Mouse (Mus musculus) c-Kit-negative CD71-positive TER-119-positive erythroid progenitor cells, embryonic 14.5 days (primary cell): ENCODE measurements around the gene Fam204a.

ENCODE experiments used
- DNase-seq: peaks from one replicate; pipeline ENCODE4 v3.0.0-alpha.2; 2013; ENCODE audit warnings: low read depth, low spot score

Gene Fam204a

DNA sequence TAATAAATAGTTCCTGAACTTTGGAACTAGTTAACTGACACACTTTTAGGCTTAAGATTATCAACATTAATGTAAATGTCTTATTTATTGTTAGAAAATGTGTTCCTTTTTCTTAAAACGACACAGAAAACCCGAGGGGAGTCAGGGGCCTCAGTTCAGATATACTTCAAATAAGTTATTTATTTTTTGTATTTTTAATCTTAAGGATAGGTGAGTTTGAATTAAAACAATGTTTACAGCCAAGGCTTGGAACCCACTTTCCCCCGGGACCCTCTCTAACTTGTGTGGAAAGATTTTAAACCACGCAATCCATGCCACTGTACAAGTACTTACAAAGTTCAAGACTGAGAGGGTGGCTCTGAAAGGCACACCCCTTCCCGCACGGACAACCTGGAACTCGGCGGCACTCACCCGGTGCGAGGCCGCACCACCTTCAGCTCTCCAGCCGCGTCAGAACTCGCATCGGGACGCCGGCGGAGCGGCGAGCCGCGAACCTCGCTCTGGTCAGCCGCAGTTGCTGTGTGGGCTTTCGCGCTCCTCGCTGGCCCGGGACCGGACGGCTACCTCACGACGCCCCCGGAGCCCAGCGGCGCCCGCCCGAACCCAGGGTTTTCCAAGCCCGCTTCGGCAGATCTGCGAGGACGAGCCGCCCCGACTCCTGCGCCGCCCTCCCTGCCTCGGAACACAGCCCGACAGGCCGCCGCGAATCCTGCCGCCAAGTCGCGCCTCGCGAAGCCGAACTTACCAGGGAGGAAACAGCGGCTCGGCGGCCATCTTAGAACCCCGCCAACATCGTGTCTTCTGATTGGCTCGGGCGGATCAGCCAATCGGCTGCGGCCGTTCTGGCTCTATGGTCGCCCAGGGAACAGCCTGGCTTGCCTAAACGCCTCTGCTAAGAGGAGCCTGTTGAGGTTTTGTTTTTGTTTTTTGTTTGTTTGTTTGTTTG, at the start of gene Fam204a:
Gene Fam204a, minus strand, starts transcription at position 803 of the 946 bp plus-strand sequence.
- DNase-seq = peak; percentile 93

DNA sequence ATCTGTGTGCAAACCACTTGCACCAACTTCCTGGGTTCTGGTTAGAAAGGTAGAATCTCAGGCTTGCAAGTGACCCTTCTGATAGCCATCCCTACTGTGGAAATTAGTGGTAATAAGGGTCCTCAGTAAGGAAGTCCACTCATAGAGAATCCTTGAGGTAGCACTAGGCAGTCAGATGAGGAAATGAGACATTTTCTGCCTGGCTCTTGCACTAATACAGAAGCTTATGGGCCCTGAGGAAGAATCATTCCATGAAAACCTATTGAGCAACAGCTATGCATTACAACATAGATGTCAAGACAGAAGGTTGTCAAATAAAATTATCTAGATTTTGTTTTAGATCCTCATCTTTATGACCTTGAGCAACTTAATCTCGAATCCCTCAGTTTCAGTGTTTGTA, 39.3 kb upstream of the Fam204a start:
- no peak for DNase-seq

DNA sequence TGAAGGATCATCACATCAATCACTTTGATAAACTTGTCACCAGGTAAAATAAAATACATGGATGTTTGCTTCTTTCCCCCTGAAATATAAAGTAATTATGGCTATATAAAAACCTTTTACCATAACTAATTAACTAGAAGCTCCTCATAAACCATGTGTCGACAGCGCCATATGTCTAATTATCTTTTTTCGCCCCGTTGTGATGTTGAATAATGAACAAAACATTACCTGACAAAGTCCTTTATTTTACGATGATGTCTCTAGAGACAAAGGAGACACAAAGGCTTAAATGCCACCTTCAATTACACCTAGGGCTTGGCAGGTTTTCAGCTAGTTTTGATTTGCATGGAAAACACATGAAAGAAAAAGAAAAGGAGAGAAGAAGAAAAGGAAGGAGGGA, 34.2 kb upstream of the Fam204a start:
- DNase-seq = no peak

DNA sequence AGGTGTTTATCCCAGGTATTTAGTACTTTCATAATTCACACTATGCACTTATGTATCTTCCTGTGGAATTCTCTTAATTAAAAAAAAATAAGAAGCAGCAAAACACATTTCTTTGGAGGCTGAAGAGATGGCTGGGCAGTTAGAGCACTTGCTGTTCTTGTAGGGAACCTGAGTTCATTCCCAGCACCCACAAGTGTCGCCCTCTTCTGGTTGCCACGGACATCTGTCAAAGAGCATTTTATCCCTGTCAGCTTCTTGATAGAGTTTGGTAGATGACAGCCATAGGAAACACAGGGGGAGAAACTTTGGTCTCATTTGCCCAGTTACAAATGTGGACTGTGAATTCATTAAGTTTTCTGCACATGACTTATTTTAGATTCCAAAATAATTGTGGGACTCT, 25.5 kb upstream of the Fam204a start:
- no peak for DNase-seq

DNA sequence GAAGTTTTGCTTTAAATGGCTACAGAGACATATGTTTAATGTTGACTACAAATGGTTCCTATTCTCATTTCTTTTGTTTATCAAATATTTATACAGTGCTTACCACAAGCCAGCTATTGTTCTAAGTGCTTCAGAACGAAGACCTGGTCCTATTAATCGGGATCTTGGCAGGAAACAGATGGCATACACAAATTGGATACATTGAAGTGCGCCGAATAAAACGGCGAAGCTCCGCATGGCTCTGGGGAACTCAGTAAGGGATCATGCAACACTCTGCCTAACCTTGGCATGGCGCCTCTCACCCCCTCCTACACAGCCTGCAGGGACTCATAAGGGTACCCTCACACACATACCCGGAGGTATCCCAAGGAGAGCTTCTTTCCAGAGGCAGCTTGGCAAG, 24.7 kb upstream of the Fam204a start:
- DNase-seq = no peak

DNA sequence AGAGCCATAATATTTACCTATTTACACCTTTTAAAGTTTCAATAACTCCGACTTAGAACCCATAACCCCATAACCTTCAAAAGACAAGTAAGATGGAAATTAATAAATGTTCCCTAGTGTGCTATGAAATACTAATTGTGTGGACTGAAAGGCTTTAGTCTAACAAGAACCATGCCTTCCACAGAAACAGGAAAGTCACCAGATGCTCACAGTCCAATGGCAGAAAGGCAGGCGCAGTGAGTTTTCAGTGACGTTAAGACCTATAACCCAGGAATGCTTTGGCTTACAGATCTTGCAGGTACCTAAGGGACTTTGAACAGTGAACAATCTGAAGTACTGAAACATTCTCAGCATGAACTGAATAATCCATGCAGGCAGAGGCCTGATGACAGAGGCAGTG, 18.7 kb upstream of the Fam204a start:
- DNase-seq = no peak

DNA sequence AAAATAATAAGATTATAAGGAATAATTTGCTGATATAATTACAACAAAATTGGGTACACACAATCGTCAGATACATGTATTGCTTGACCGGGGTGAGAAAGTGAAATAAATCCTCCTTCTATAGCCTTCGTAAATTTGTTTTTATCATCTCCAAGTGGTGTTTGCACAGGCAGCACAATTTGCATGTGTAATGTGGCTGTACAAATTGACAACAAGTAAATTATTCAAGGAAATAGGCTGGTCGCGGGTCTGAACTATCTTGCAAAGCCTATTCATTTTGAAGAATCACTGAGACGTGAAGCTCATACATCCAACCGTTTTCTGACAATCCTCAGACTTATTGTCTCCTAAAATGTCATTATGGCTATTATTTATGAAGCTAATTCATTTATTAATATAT, 16.1 kb upstream of the Fam204a start:
- DNase-seq = no peak

DNA sequence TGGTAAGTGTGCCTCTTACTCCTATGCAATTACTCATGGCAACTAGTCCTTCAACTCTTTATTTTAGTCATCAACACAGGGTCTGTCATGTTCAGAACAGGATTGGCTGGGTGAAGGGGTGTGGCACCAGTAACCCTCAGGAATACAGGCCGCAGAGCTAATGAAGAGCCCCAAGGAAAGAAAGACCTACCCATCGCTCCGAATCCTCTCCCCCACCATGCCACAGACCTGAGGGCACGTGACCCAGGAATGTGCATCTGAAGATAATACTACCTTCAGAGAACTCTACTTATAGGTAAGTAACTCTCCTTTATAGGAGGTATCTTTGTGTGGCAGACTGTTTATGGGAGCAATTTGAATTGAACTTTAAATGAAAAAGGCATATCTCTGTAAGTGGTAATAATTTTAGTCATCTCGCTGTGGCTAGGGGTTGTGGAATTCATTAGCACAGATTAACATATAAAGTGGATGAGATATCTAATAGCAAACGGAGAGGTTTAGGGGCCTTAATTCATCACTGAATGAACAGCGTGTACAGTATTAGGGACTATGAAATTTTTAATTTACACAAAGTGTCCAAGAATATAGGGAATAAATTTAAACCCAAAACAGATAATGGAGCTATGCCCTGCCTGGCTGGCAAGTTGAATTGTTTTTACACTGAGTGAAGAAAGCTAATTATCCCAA, 15.6 kb upstream of the Fam204a start:
- no peak for DNase-seq

DNA sequence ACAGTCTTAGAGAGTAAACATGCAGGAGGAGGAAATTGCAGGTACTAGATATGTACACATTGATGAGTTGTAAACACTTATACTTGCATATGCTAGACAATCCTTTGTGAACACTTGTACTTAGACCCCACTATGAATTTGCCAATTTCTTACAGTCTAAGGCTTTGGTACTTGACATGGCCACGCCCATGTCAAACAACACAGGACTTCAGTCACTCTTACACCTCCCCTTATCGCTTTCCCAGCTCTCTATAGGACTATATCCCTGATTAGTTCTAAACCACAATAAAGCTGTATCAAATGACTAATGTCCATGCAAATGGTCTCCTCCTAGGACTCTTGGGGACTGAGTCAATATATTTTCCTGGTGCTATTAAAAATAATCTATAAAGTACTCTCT, 5.0 kb upstream of the Fam204a start:
- no peak for DNase-seq

DNA sequence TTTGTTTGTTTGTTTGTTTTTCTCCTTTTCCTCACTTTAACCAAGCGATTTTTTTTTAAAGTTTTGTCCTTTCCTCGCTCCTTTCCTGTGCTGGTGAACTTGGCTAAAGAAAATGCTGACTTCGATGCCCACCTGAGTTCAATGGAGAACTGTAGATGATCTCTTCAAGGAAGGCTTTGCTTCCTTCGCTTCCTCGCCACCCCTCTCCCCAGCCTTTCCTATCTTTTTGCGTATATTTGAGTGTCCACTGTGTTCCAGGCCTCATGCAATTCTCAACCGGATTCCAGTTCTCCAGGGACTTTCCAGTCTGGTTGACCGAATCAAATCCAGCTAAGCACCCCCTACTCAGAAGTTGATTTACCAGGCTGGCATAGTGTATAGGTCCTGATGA, 339 bp upstream of the Fam204a start:
- DNase-seq = no peak

DNA sequence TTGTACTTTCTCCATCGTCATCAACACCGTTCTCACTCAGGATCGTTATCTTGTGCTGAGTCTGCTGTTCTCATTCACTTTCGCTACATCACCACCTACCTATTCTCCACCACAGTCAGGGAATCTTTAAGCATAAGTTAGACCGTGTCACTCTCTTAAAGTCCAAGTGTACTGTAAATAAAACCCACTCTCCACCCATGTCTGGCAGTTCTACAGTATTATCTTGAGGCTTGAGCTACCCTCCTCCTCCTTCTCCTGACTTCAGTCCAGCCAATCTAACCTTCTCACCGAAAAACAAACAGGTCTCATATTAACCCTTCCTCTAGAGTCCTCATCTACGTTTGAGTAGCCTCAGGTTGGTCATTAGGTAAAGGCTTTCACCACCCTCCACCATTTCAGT, 7.1 kb downstream of the Fam204a start:
- DNase-seq = no peak

DNA sequence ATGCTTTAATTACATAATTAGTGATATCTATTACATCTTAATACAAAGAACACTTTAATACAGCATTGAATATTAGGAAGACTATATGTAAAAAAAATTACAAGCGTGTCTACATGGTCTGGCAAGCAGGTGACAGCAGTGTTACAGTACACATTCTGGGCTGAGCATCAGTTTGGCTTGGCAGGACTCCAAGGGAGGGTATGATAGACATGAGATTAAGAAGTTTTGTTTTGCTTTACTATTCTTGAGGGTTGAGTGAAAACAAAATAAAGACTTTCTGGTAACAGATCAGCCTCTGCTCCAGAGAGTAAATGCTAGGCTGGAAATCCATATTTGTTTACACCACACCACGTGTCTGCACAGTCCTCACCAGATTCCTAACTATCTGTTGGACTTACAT, 8.5 kb downstream of the Fam204a start:
- no peak for DNase-seq

DNA sequence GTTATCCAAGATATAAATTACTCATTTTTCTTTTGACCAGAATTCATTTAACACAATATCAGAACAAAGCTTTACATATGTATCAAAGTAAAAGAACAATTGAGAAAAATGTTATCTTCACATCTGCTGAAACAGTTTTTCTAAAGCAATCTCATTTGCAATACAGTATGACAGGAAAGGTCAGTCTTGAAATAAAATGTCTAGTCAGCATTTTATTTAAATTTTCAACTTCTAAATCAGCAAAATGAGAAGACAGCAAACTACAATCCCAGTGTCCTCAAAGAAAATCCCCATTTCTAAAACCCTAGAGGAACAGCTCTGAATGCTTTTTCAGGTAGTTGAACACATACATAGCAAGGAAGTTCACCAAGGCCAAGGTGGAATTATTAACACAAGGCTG, 18.3 kb downstream of the Fam204a start:
- DNase-seq = no peak

DNA sequence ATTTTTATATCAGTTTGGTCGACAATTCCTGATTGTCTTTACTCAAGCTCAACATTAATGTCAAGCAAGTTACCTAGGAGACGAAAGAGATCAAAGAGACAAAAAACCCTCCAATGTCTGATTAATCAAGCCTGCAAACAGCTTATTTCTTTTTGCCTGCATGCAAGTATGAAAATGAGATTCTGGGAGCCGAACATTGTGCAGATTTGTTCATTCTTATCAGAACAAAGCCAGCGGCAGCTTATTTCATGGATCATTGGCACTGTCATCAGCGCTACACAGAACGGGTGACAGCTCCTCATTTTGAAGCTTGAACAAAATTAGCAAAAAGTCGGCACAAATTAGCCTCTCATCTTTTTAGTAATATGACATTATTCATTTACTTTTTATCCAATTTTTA, 22.3 kb downstream of the Fam204a start:
- no peak for DNase-seq

DNA sequence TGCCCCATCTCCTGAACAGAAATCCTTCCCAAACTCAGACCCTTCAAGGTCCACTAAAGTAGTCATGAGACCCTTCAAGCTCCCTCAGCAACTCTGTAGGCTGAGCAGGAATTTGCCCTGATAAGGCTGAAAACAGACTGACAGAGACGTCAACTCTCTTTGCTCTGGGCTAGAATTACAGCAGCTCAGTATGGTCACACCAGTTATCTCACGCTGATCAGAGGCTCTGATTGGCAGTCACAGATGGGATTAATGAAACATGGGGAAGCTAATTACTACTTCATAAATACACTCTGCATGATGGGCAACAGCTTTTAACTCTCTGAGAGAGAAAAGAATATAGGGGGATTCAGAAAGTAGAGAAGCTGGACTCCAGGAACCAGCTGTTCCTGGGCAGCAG, 26.2 kb downstream of the Fam204a start:
- no peak for DNase-seq

DNA sequence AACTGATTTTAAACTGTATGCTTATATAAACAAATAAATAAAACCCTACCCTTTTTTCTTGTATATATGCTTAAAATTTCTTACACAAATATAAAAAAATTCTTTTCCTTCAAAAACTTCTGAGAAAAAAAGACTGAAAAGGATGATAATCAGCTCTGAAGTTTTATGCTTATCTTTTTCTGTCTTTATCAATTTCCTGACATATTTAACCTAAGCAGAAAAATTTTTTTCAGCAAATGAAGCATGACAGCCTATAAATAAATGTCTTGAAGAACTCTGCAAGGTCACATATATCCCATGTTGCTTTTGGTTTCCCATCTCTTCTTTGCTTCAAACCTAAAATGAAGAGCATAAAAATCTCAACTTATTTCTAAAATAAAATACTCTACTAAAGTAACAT, 27.3 kb downstream of the Fam204a start:
- no peak for DNase-seq

DNA sequence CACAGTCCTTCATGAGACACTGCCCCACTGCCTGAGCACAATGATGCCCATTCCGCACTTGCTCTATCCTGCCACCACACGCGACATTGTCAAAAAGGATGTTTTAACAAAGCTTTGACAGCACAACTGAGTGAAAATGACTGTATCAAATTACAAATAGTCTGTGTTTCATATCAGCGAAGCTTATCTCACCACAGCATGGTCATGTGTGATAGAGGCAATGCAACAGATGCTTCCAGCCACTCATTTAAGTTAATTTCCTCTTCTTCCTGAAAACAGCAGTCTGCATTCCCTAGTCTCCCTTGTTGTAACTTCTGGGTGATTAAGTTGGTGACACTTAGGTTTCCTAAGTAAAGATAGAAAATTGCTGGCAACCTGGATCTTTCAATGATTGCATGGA, 33.7 kb downstream of the Fam204a start:
- DNase-seq = no peak

DNA sequence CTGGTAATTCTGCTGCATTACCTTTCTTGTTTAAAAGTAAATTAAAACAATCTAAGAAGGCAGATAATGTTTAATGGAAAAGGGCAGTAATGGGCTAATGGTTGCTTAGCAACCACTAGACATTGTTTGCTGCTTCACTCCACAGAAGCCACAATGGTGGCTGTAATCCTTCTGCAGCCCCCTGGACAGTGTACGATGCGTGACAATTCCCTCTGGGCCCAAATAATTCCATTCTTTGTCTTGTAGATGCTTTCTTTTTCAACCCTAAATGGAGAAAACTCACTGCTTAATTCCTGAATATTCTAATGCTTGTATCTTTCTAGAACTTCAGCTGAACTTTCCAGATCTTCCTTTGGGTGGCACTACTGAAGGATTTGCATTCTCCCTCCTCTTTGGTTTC, 37.3 kb downstream of the Fam204a start:
- DNase-seq = no peak

DNA sequence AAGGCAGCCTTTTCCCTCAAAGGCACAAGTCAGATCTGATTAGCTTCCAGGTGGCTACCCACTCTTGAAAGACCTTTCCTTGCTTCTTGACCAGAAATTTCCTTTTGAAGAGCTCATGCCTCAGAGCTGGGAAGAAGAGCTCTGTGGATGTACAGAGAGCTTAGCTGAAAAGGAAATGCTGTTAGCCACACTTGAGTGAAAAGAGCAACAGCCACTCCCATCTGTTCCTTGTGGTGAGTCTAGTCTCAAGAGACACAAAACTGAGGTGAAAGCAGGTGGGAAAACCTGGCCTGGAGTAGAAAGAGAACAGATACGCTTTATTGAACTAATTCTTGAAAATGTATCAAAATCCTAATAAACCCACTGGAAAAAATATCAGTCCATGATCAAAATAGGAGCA, 43.6 kb downstream of the Fam204a start:
- DNase-seq = no peak

DNA sequence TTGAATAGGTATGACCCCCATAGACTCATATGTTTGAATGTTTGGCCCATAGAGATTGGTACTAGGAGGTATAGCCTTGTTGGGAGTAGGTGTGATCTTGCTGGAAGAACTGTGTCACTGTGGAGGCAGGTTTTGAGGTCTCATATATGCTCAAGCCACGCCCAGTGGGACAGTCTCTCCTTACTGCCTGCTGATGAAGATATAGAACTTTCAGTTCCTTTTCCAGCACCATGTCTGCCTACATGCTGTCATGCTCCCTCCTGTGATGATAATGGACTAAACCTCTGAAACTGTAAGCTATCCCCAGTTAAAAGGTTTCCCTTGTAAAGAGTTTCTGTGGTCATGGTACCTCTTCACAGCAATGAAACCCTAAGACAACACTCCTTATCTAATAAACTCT, 44.3 kb downstream of the Fam204a start:
- no peak for DNase-seq

DNA sequence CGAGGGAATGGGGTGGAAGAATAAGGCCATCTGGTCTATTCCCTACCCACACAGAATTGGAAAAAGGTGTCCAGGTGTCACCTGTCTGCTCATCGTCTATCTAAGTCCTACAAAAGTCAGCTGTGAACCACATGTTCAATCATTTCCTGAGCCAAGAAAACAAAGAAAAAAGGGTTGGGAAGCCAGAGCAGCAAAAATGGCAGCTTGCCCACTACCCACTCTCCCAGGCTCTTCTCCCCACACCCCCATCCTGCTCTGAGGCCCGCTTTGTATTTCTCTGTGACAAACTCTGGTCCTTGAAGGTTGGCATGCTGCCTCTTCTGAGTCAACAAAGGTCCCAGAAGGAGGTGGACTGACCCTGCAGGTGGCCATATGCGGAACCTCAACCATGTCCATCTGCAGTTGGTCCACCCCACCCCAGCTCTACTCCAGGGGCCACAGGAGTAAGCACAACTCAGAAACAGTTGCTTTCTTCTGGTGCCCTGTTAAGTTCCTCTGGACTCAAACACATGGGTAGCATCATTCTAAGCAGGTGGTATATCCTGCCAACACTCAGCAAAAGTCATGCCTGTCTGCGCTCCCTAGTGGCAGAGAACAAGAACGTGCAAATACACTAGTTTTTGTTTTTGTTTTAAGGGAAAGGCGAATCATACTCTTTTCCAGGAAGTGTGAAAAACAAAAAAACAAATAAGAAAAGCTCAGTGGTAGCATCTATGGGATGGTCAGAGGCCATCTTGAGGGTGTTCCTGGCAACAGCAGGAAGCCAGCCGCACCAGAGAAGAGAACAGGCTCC, 47.5 kb downstream of the Fam204a start:
- no peak for DNase-seq

DNA sequence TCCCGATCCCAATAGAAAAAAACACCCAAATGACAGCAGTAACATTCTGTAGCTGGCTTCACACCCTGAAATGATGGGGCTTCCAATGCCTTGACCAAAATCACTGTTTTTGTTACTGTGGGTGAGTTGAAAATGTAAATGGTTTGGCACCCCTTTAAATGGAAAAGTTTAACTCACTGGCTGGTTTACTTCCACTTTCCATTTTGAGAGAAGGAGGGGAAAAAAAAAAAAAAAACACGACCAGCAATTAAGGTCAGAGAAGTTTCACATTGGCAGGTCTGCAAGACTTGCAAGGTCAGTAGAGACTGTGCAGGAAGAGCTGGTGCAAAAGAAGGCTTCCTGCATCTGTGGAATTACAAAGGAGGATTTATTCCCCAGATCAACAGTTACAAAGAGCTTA, 61.1 kb downstream of the Fam204a start:
- DNase-seq = no peak
